Mouse (Mus musculus) small intestine, adult 2 months (tissue): ENCODE results near the gene Hoxd10.

Experiments used
- CTCF ChIP-seq: fragments of 200-500 bp; IDR thresholded peaks from 2 replicates; pipeline ENCODE4 v1.5.1; 2012; ENCODE audit warnings: low read depth, mild to moderate bottlenecking, control low read depth, inconsistent platforms, low read length, moderate library complexity, mixed read lengths; ENCODE audit not compliant: insufficient replicate concordance, insufficient read length; ENCODE audit errors: extremely low read depth
- POLR2A ChIP-seq: fragments of 200-500 bp; IDR thresholded peaks from 2 replicates; pipeline ENCODE4 v1.6.1; 2012; ENCODE audit warnings: low read depth, mild to moderate bottlenecking, control low read depth, inconsistent platforms, low read length, moderate library complexity

- no peak for TF ChIP-seq CTCF
- TF ChIP-seq POLR2A, result no peak
These were observed 15.9 kb upstream of the Hoxd10 start for GRCm38 (mm10) chr2:74675666-74676282.
